Mouse (Mus musculus) heart, embryonic 12.5 days (tissue): ENCODE data around the gene Olfr844. TPM values are rescaled to one million over a fixed set of nuclear protein-coding genes. Genes with fewer than 3 reads are reported as not detected.

Source experiments
- ATAC-seq: fragments of 200-750 bp; cut with Nextera tagmentation; 2 replicates; pipeline ENCODE4 v1.8.0; 2017; ENCODE audit warnings: moderate TSS enrichment, moderate library complexity; ENCODE audit not compliant: insufficient number of reproducible peaks, low FRiP score
- H3K27ac ChIP-seq: fragments of 300-500 bp; sonication (generic); 2 replicates; pipeline ENCODE4 v1.5.1; 2016; ENCODE audit warnings: mild to moderate bottlenecking, moderate library complexity; ENCODE audit not compliant: poor library complexity, severe bottlenecking
- H3K27me3 ChIP-seq: fragments of 300-500 bp; sonication (generic); replicated peaks from 2 replicates; pipeline ENCODE4 v1.6.1; 2016; ENCODE audit warnings: mild to moderate bottlenecking, moderate library complexity
- H3K36me3 ChIP-seq: fragments of 300-500 bp; sonication (generic); 2 replicates; pipeline ENCODE4 v1.6.1; 2016; ENCODE audit warnings: mild to moderate bottlenecking, moderate library complexity
- H3K4me1 ChIP-seq: fragments of 300-500 bp; sonication (generic); replicated peaks from 2 replicates; pipeline ENCODE4 v1.6.1; 2016; ENCODE audit warnings: mild to moderate bottlenecking
- H3K4me2 ChIP-seq: fragments of 300-500 bp; sonication (generic); 2 replicates; pipeline ENCODE4 v1.6.1; 2016; ENCODE audit warnings: mild to moderate bottlenecking, moderate library complexity
- H3K4me3 ChIP-seq: fragments of 300-500 bp; sonication (generic); 2 replicates; pipeline ENCODE4 v1.5.1; 2016; ENCODE audit warnings: mild to moderate bottlenecking
- H3K9ac ChIP-seq: fragments of 300-500 bp; sonication (generic); 2 replicates; pipeline ENCODE4 v1.6.1; 2016; ENCODE audit warnings: mild to moderate bottlenecking, moderate library complexity
- H3K9me3 ChIP-seq: fragments of 300-500 bp; sonication (generic); replicated peaks from 2 replicates; pipeline ENCODE4 v1.6.1; 2016; ENCODE audit warnings: mild to moderate bottlenecking, moderate library complexity
- WGBS: fragments of 180-500 bp; shearing (Covaris S2); methylation state at CpG from one replicate; pipeline ENCODE4 v1.1.7; 2016; 5-methylcytosine and 5-hydroxymethylcytosine counted together
- polyA plus RNA-seq: library from polyadenylated mRNA; unstranded; fragments of >200 nt; fragmentation: Nextera tagmentation; extraction: Ambion mirVana; gene quantifications from 2 replicates; pipeline ENCODE4 v1.2.1, GENCODE M21; 2016

The Olfr844 gene
- polyA plus RNA-seq: not detected in 2 replicates

GRCm38 (mm10) chr9:19316047-19316446 lies at the start of gene Olfr844:
Gene Olfr844, plus strand, starts transcription at chr9:19316347.
- H3K9ac ChIP-seq: no peak within 1 kb of the TSS
- no peaks in the 10 kb centered on the region for H3K36me3 ChIP-seq
- no peak for ATAC-seq
- no peaks in the 10 kb centered on the region for H3K27me3 ChIP-seq
- peaks cover 15% of the 10 kb centered on the region; the same call in 1 of the 2 replicates for H3K9me3 ChIP-seq
- H3K4me1 ChIP-seq: no peaks in the 10 kb centered on the region
- no peak within 1 kb of the TSS for H3K4me2 ChIP-seq
- H3K4me3 ChIP-seq: no peak within 1 kb of the TSS
- no peak within 1 kb of the TSS for H3K27ac ChIP-seq

DNA sequence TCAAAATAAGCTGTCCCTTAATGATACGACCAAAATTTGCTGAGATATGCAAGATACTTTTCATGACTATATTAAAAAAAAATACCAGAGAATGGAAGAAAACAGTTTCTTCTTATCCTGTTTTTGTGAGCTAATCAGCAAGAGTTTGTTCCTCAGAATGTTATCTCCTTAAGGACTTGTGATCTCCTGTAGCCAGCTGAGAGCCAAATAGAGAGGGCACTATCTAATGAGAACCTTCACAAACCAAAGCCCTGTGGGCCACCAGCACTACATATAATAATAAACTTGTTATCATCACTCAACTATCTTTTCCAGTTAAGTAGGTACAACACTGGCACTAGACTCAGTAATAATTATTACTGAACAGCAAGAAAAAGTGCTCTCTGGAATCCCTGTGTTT lies 20.0 kb downstream of the Olfr844 start, which contains the start of gene Olfr845:
Gene Olfr845, plus strand, starts transcription at position 301 of the 400 bp plus-strand sequence.
- no peak within 1 kb of the TSS for H3K4me2 ChIP-seq
- WGBS: 65% methylated on average over 1 of the region's 1 CpGs
- no peak for ATAC-seq
- no peaks in the 10 kb centered on the region for H3K4me1 ChIP-seq
- no peaks in the 10 kb centered on the region for H3K27me3 ChIP-seq
- no peaks in the 10 kb centered on the region for H3K9me3 ChIP-seq
- no peak within 1 kb of the TSS for H3K27ac ChIP-seq
- no peak within 1 kb of the TSS for H3K9ac ChIP-seq
- H3K4me3 ChIP-seq: no peak within 1 kb of the TSS
- H3K36me3 ChIP-seq: no peaks in the 10 kb centered on the region

GRCm38 (mm10) chr9:19363905-19364304 lies 47.8 kb downstream of the Olfr844 start, which contains the start of gene Olfr846:
Gene Olfr846, minus strand, starts transcription at chr9:19364005.
- Histone ChIP-seq H3K4me3 (no peak within 1 kb of the TSS), H3K27me3 (no peaks in the 10 kb centered on the region), H3K27ac (no peak within 1 kb of the TSS), H3K9ac (no peak within 1 kb of the TSS), H3K9me3 (peaks cover 14% of the 10 kb centered on the region), H3K4me1 (no peaks in the 10 kb centered on the region), H3K36me3 (no peaks in the 10 kb centered on the region), H3K4me2 (no peak within 1 kb of the TSS)
- ATAC-seq: no peak
- 45% methylated on average over 1 of the region's 1 CpGs for WGBS

Other genes starting within 250 kb of the Olfr844 start
- 0.03 TPM in 1 of 2 replicates, not detected in the other for gene Olfr836, start 196.0 kb upstream of the Olfr844 start, polyA plus RNA-seq
- not detected in 2 replicates for gene Olfr837, start 180.0 kb upstream of the Olfr844 start, polyA plus RNA-seq
- not detected in 2 replicates for gene Olfr839-ps1, start 139.0 kb upstream of the Olfr844 start, polyA plus RNA-seq
- gene Olfr843, start 64.4 kb upstream of the Olfr844 start, polyA plus RNA-seq: not detected in 2 replicates
- not detected in 2 replicates for gene Olfr845, start 20.1 kb downstream of the Olfr844 start, polyA plus RNA-seq
- gene Olfr846, start 47.7 kb downstream of the Olfr844 start, polyA plus RNA-seq: not detected in 2 replicates
- not detected in 2 replicates for gene Olfr847, start 62.3 kb downstream of the Olfr844 start, polyA plus RNA-seq
- not detected in 2 replicates for gene Olfr849, start 123.9 kb downstream of the Olfr844 start, polyA plus RNA-seq
- gene Olfr850, start 161.9 kb downstream of the Olfr844 start, polyA plus RNA-seq: not detected in 2 replicates
- gene Olfr851, start 176.9 kb downstream of the Olfr844 start, polyA plus RNA-seq: not detected in 2 replicates
- gene Olfr853, start 224.7 kb downstream of the Olfr844 start, polyA plus RNA-seq: not detected in 2 replicates